Mouse (Mus musculus): ENCODE data around the gene Suds3. TPM values are rescaled to one million over a fixed set of nuclear protein-coding genes. Genes with fewer than 3 reads are reported as not detected.

The Suds3 gene
- total RNA-seq, 4 experiments from 2014 or later: 75.9 to 101 (median 94.1) TPM

DNA sequence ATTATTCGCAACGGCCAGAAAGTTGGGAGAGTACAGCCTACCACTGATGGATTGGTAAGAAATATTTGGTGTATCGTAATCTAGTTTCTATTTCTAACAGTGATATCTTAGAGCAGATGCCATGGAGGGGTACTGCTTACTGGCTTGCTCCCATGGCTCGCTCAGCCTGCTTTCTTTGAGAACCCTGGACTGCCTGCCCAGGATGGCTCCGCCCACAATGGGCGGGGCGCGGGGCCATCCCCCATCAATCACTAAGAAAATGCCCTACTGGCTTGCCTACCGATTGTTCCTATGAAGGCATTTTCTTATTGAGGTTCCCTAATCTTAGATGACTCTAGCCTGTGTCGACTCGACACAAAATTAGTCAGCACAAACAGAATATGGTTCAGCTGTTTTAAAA is 73.3 kb downstream of the Suds3 start:
- DNase-seq (ENCODE audit: low spot score): no peak

Other genes with a start within 250 kb of the Suds3 start
- gene Taok3, start 4.0 kb upstream of the Suds3 start, total RNA-seq (2022): 1 to 10 TPM; 6.1 to 8.4 (median 6.3) TPM
- 100 to 1,000 TPM; 440 to 578 (median 532) TPM for gene Pebp1, start 171.5 kb upstream of the Suds3 start, total RNA-seq (2022)
- 1 to 10 TPM; 5.0 to 7.0 (median 6.3) TPM for gene Vsig10, start 203.0 kb upstream of the Suds3 start, total RNA-seq (2022)
- 100 to 1,000 TPM in 3 of 4 experiments, 10 to 100 TPM in 1; 87.1 to 122 (median 111) TPM for gene Wsb2, start 241.2 kb upstream of the Suds3 start, total RNA-seq (2022)